Mouse (Mus musculus) liver, embryonic 11.5 days (tissue): ENCODE results near the gene Agtpbp1. TPM values are rescaled to one million over a fixed set of nuclear protein-coding genes. Genes with fewer than 3 reads are reported as not detected.

Experiments used
- ATAC-seq: fragments of 200-750 bp; cut with Nextera tagmentation; replicated peaks from 2 replicates; pipeline ENCODE4 v1.8.0; 2017; ENCODE audit warnings: moderate number of reproducible peaks, mild to moderate bottlenecking, moderate TSS enrichment, moderate library complexity; ENCODE audit not compliant: low FRiP score
- DNase-seq: peaks from one replicate; pipeline ENCODE4 v3.0.0-alpha.2; 2017; ENCODE audit warnings: low spot score
- H3K27ac ChIP-seq: fragments of 300-500 bp; sonication (generic); 2 replicates; pipeline ENCODE4 v1.5.1; 2014; ENCODE audit warnings: mild to moderate bottlenecking, low read depth, low read length, control low read depth
- H3K27me3 ChIP-seq: fragments of 300-500 bp; sonication (generic); replicated peaks from 2 replicates; pipeline ENCODE4 v1.6.1; 2014; ENCODE audit warnings: low read length, mixed read lengths; ENCODE audit not compliant: control insufficient read depth, insufficient read depth
- H3K36me3 ChIP-seq: fragments of 300-500 bp; sonication (generic); 2 replicates; pipeline ENCODE4 v1.6.1; 2014; ENCODE audit warnings: mild to moderate bottlenecking, low read length, moderate library complexity, mixed read lengths; ENCODE audit not compliant: control insufficient read depth, insufficient read depth
- H3K4me1 ChIP-seq: fragments of 300-500 bp; sonication (generic); replicated peaks from 2 replicates; pipeline ENCODE4 v1.6.1; 2014; ENCODE audit warnings: low read length, mixed read lengths; ENCODE audit not compliant: control insufficient read depth, insufficient read depth
- H3K4me2 ChIP-seq: fragments of 300-500 bp; sonication (generic); 2 replicates; pipeline ENCODE4 v1.6.1; 2014; ENCODE audit warnings: mild to moderate bottlenecking, control low read depth, moderate library complexity
- H3K4me3 ChIP-seq: fragments of 300-500 bp; sonication (generic); 2 replicates; pipeline ENCODE4 v1.5.1; 2014; ENCODE audit warnings: low read depth, low read length, control low read depth
- H3K9ac ChIP-seq: fragments of 300-500 bp; sonication (generic); 2 replicates; pipeline ENCODE4 v1.6.1; 2014; ENCODE audit warnings: low read depth, low read length, control low read depth
- H3K9me3 ChIP-seq: fragments of 300-500 bp; sonication (generic); 2 replicates; pipeline ENCODE4 v1.6.1; 2016; ENCODE audit warnings: low read length, inconsistent platforms, mixed read lengths; ENCODE audit not compliant: control insufficient read depth
- WGBS: fragments of 180-500 bp; shearing (Covaris S2); extraction: QIAGEN DNeasy Blood & Tissue Kit; methylation state at CpG from one replicate; pipeline ENCODE4 v1.1.7; 2014; 5-methylcytosine and 5-hydroxymethylcytosine counted together
- polyA plus RNA-seq: library from polyadenylated mRNA; unstranded; fragments of >200 nt; fragmentation: Nextera tagmentation; extraction: Ambion mirVana; gene quantifications from 2 replicates; pipeline ENCODE4 v1.2.1, GENCODE M21; 2014

Agtpbp1 gene
- polyA plus RNA-seq, 1 experiment from 2014 or later, result 15.6 TPM

- no peak overlapping the region for H3K4me3 ChIP-seq
- DNase-seq, result no peak
- H3K9me3 ChIP-seq, result no peaks in the 10 kb centered on the region
- no peak for ATAC-seq
- no peak overlapping the region for H3K4me2 ChIP-seq
- H3K27ac ChIP-seq, result no peak overlapping the region
- WGBS, result 91% methylated on average over 6 of the region's 6 CpGs
- H3K36me3 ChIP-seq, result no peaks in the 10 kb centered on the region; the same call in 1 of the 2 replicates
- H3K9ac ChIP-seq, result no peak overlapping the region
- no peaks in the 10 kb centered on the region for H3K27me3 ChIP-seq
- H3K4me1 ChIP-seq, result no peaks in the 10 kb centered on the region
These were observed 49.3 kb downstream of the Agtpbp1 start for GRCm38 (mm10) chr13:59535746-59536145.

- Histone ChIP-seq H3K9me3 (no peaks in the 10 kb centered on the region), H3K27me3 (no peaks in the 10 kb centered on the region), H3K4me3 (no peak overlapping the region), H3K27ac (no peak overlapping the region), H3K9ac (no peak overlapping the region), H3K4me1 (no peaks in the 10 kb centered on the region), H3K36me3 (no peaks in the 10 kb centered on the region; the same call in 1 of the 2 replicates), H3K4me2 (no peak overlapping the region)
- WGBS, result 86% methylated on average over 4 of the region's 4 CpGs
- DNase-seq, result no peak
- no peak for ATAC-seq
These were observed 50.7 kb downstream of the Agtpbp1 start for GRCm38 (mm10) chr13:59534301-59534700.

- Histone ChIP-seq H3K9me3 (no peaks in the 10 kb centered on the region), H3K4me3 (no peak overlapping the region), H3K36me3 (no peaks in the 10 kb centered on the region; the same call in 1 of the 2 replicates), H3K4me1 (no peaks in the 10 kb centered on the region), H3K27ac (no peak overlapping the region), H3K27me3 (no peaks in the 10 kb centered on the region), H3K4me2 (no peak overlapping the region), H3K9ac (no peak overlapping the region)
- WGBS, result 83% methylated on average over 6 of the region's 6 CpGs
- no peak for DNase-seq
- ATAC-seq, result no peak
These were observed 51.7 kb downstream of the Agtpbp1 start for GRCm38 (mm10) chr13:59533331-59533730.

DNA sequence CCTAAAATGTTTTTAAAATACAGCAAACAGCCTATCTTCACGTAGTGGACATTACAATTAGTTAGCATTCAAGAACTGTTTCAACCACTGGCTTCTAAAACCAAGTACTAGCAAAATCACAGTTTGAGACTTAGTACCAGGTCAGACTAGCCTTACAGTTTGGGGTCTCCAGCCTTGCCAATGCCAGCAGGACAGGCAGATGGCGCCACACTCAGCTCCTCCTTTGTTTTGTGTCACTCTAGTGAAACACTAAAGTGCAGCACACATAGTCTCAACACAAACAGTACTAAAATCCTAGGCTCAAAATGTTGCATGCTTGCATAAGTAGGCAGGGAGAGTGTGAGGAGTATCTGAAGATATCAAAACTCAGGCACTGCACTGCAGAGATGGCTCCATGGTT is 53.8 kb downstream of the Agtpbp1 start:
- ATAC-seq (no peak), DNase-seq (no peak)
- H3K27me3 ChIP-seq, result no peaks in the 10 kb centered on the region
- no peak overlapping the region for H3K4me2 ChIP-seq
- H3K4me1 ChIP-seq, result no peaks in the 10 kb centered on the region
- no peak overlapping the region for H3K9ac ChIP-seq
- no peak overlapping the region for H3K27ac ChIP-seq
- no peak overlapping the region for H3K4me3 ChIP-seq
- H3K9me3 ChIP-seq, result no peaks in the 10 kb centered on the region
- peaks cover 3% of the 10 kb centered on the region; the same call in 1 of the 2 replicates for H3K36me3 ChIP-seq
- 59% methylated on average over 2 of the region's 2 CpGs for WGBS

DNA sequence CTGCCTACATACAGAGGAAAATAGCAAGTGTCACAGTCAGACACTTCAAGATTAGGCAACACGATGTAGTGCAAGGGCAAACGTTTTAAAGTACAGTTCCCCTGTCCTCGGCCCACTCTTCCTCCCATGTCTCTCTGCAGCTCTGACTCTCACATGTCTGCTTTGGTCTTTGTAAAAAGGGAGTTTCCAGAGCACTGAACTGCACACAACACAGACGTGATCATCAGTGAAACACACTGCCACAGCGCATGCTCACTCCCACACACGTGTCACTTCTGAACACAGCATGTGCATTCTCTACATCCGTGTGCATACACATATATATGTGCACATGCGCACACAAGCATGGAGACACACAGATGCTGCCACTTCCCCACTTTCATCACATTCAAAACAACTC is 54.5 kb downstream of the Agtpbp1 start:
- peaks cover 3% of the 10 kb centered on the region; the same call in 1 of the 2 replicates for H3K36me3 ChIP-seq

GRCm38 (mm10) chr13:59521271-59522064 is 63.6 kb downstream of the Agtpbp1 start:
- H3K9me3 ChIP-seq, result no peaks in the 10 kb centered on the region
- H3K4me1 ChIP-seq, result no peaks in the 10 kb centered on the region
- H3K4me2 ChIP-seq, result no peak overlapping the region
- no peak for DNase-seq
- H3K27me3 ChIP-seq, result no peaks in the 10 kb centered on the region
- H3K9ac ChIP-seq, result no peak overlapping the region
- no peak for ATAC-seq
- no peak overlapping the region for H3K4me3 ChIP-seq
- H3K36me3 ChIP-seq, result peaks cover 2% of the 10 kb centered on the region; the same call in 1 of the 2 replicates
- no peak overlapping the region for H3K27ac ChIP-seq
- 70% methylated on average over 11 of the region's 11 CpGs for WGBS

More for the DNA sequence above, 54.5 kb downstream of the Agtpbp1 start:
- no peak overlapping the region for H3K27ac ChIP-seq
- no peak overlapping the region for H3K9ac ChIP-seq
- WGBS, result 90% methylated on average over 8 of the region's 8 CpGs
- H3K4me2 ChIP-seq, result no peak overlapping the region
- H3K4me3 ChIP-seq, result no peak overlapping the region
- no peak for DNase-seq
- H3K9me3 ChIP-seq, result no peaks in the 10 kb centered on the region
- H3K4me1 ChIP-seq, result no peaks in the 10 kb centered on the region
- H3K27me3 ChIP-seq, result no peaks in the 10 kb centered on the region
- no peak for ATAC-seq

DNA sequence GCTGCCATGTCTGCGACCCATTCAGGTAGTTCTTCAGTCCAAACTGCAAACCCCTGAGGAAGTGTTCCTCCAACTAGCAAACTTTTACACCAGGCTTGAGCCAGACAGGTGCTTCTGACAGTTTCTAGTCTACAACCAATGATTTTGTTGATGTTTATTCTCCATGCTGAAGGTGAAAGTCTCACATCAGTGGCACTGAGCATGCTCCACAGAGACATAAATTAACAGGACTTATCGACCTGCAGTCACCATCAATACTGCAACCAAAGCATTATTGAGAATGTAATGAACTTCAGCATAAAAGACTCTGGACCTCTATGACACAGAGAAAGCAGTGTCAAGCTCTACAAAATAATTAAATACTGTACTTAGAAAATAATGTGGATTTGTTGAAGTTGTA is 64.2 kb downstream of the Agtpbp1 start:
- no peak for DNase-seq
- ATAC-seq, result no peak

GRCm38 (mm10) chr13:59519479-59519878 is 65.5 kb downstream of the Agtpbp1 start:
- Histone ChIP-seq H3K9ac (no peak overlapping the region), H3K4me1 (no peaks in the 10 kb centered on the region), H3K4me2 (no peak overlapping the region), H3K36me3 (no peaks in the 10 kb centered on the region; the same call in 1 of the 2 replicates), H3K4me3 (no peak overlapping the region), H3K9me3 (no peaks in the 10 kb centered on the region), H3K27me3 (no peaks in the 10 kb centered on the region), H3K27ac (no peak overlapping the region)
- ATAC-seq (no peak), DNase-seq (no peak)
- WGBS, result 88% methylated on average over 6 of the region's 6 CpGs

More for the DNA sequence above, 64.2 kb downstream of the Agtpbp1 start:
- Histone ChIP-seq H3K4me1 (no peaks in the 10 kb centered on the region), H3K9me3 (no peaks in the 10 kb centered on the region), H3K4me3 (no peak overlapping the region), H3K27me3 (no peaks in the 10 kb centered on the region), H3K36me3 (peaks cover 2% of the 10 kb centered on the region; the same call in 1 of the 2 replicates), H3K4me2 (no peak overlapping the region), H3K27ac (no peak overlapping the region), H3K9ac (no peak overlapping the region)
- 90% methylated on average over 2 of the region's 2 CpGs for WGBS

GRCm38 (mm10) chr13:59518016-59518415 is 67.0 kb downstream of the Agtpbp1 start:
- ATAC-seq (no peak), DNase-seq (no peak)
- Histone ChIP-seq H3K4me2 (no peak overlapping the region), H3K9me3 (no peaks in the 10 kb centered on the region), H3K27me3 (no peaks in the 10 kb centered on the region), H3K4me3 (no peak overlapping the region), H3K27ac (no peak overlapping the region), H3K36me3 (no peaks in the 10 kb centered on the region; the same call in 1 of the 2 replicates), H3K9ac (no peak overlapping the region), H3K4me1 (no peaks in the 10 kb centered on the region)
- WGBS, result 75% methylated on average over 4 of the region's 4 CpGs
